Mouse (Mus musculus) hindbrain, embryonic 12.5 days (tissue): ENCODE data around the gene Pde4c. TPM values are rescaled to one million over a fixed set of nuclear protein-coding genes. Genes with fewer than 3 reads are reported as not detected.

Experiments
- ATAC-seq: fragments of 200-750 bp; cut with Nextera tagmentation; 2 replicates; pipeline ENCODE4 v1.8.0; 2017; ENCODE audit warnings: moderate TSS enrichment; ENCODE audit not compliant: low FRiP score
- H3K27ac ChIP-seq: fragments of 300-500 bp; sonication (generic); 2 replicates; pipeline ENCODE4 v1.5.1; 2016; ENCODE audit warnings: mild to moderate bottlenecking
- H3K27me3 ChIP-seq: fragments of 300-500 bp; sonication (generic); 2 replicates; pipeline ENCODE4 v1.6.1; 2016; ENCODE audit warnings: mild to moderate bottlenecking
- H3K36me3 ChIP-seq: fragments of 300-500 bp; sonication (generic); 2 replicates; pipeline ENCODE4 v1.6.1; 2016; ENCODE audit warnings: mild to moderate bottlenecking
- H3K4me1 ChIP-seq: fragments of 300-500 bp; sonication (generic); 2 replicates; pipeline ENCODE4 v1.6.1; 2016
- H3K4me2 ChIP-seq: fragments of 300-500 bp; sonication (generic); replicated peaks from 2 replicates; pipeline ENCODE4 v1.6.1; 2016; ENCODE audit warnings: mild to moderate bottlenecking
- H3K4me3 ChIP-seq: fragments of 300-500 bp; sonication (generic); 2 replicates; pipeline ENCODE4 v1.5.1; 2016; ENCODE audit warnings: mild to moderate bottlenecking
- H3K9ac ChIP-seq: fragments of 300-500 bp; sonication (generic); 2 replicates; pipeline ENCODE4 v1.6.1; 2016; ENCODE audit warnings: mild to moderate bottlenecking, moderate library complexity
- H3K9me3 ChIP-seq: fragments of 300-500 bp; sonication (generic); replicated peaks from 2 replicates; pipeline ENCODE4 v1.6.1; 2016; ENCODE audit warnings: mild to moderate bottlenecking
- WGBS: fragments of 180-500 bp; shearing (Covaris S2); methylation state at CpG from one replicate; pipeline ENCODE4 v1.1.7; 2016; 5-methylcytosine and 5-hydroxymethylcytosine counted together
- polyA plus RNA-seq: library from polyadenylated mRNA; unstranded; fragments of >200 nt; fragmentation: Nextera tagmentation; extraction: Ambion mirVana; gene quantifications from 2 replicates; pipeline ENCODE4 v1.2.1, GENCODE M21; 2016

The Pde4c gene
- polyA plus RNA-seq, 1 experiment from 2014 or later, result 0.26 TPM

- H3K36me3 ChIP-seq, result no peaks in the 10 kb centered on the region
Measured at GRCm38 (mm10) chr8:70713991-70714390, 9.5 kb upstream of the Pde4c start.

GRCm38 (mm10) chr8:70715086-70715485 lies 8.4 kb upstream of the Pde4c start:
- Histone ChIP-seq H3K4me3 (no peak overlapping the region), H3K9ac (no peak overlapping the region), H3K36me3 (no peaks in the 10 kb centered on the region), H3K4me1 (peaks cover 7% of the 10 kb centered on the region; the same call in 1 of the 2 replicates), H3K27me3 (peaks cover 17% of the 10 kb centered on the region; the same call in 1 of the 2 replicates), H3K9me3 (no peaks in the 10 kb centered on the region), H3K27ac (no peak overlapping the region), H3K4me2 (no peak overlapping the region)
- WGBS, result 73% methylated on average over 2 of the region's 2 CpGs
- ATAC-seq, result no peak

More at GRCm38 (mm10) chr8:70713991-70714390, 9.5 kb upstream of the Pde4c start:
- Histone ChIP-seq H3K27ac (no peak overlapping the region), H3K9me3 (no peaks in the 10 kb centered on the region), H3K9ac (no peak overlapping the region; the same call in 1 of the 2 replicates), H3K4me2 (no peak overlapping the region), H3K4me3 (no peak overlapping the region), H3K4me1 (peaks cover 7% of the 10 kb centered on the region; the same call in 1 of the 2 replicates), H3K27me3 (0 out of 2 replicates have a peak, but pooled peaks cover 12% of the 10 kb centered on the region)
- WGBS, result 75% methylated on average over 7 of the region's 7 CpGs
- ATAC-seq, result no peak

- no peak overlapping the region for H3K4me3 ChIP-seq
- peaks cover 7% of the 10 kb centered on the region; the same call in 1 of the 2 replicates for H3K4me1 ChIP-seq
- 86% methylated on average over 40 of the region's 40 CpGs for WGBS
- ATAC-seq, result no peak
- H3K27me3 ChIP-seq, result peaks cover 19% of the 10 kb centered on the region; the same call in 1 of the 2 replicates
- H3K4me2 ChIP-seq, result no peak overlapping the region
- no peaks in the 10 kb centered on the region for H3K9me3 ChIP-seq
- no peak overlapping the region for H3K27ac ChIP-seq
- H3K9ac ChIP-seq, result no peak overlapping the region
- no peaks in the 10 kb centered on the region for H3K36me3 ChIP-seq
Measured at GRCm38 (mm10) chr8:70716521-70717400, 6.8 kb upstream of the Pde4c start.

GRCm38 (mm10) chr8:70718297-70718696 lies 5.2 kb upstream of the Pde4c start, which contains the start of gene Gm3336:
Gm3336 (plus strand) TSS chr8:70718543.
- Histone ChIP-seq H3K9me3 (no peaks in the 10 kb centered on the region), H3K4me1 (peaks cover 7% of the 10 kb centered on the region; the same call in 1 of the 2 replicates), H3K27ac (no peak within 1 kb of the TSS), H3K4me3 (no peak within 1 kb of the TSS), H3K9ac (no peak within 1 kb of the TSS), H3K36me3 (no peaks in the 10 kb centered on the region), H3K27me3 (peaks cover 12% of the 10 kb centered on the region; the same call in 1 of the 2 replicates), H3K4me2 (0 out of 2 replicates have a peak within 1 kb of the TSS, but pooled peaks have one; percentile 15)
- WGBS, result 4% methylated on average over 19 of the region's 19 CpGs
- ATAC-seq, result no peak; the same call in 1 of the 2 replicates

GRCm38 (mm10) chr8:70719796-70720270 lies 3.7 kb upstream of the Pde4c start:
- ATAC-seq, result no peak
- WGBS, result 63% methylated on average over 9 of the region's 9 CpGs
- no peak overlapping the region for H3K9ac ChIP-seq
- H3K4me1 ChIP-seq, result no peaks in the 10 kb centered on the region
- no peak overlapping the region for H3K27ac ChIP-seq
- H3K36me3 ChIP-seq, result no peaks in the 10 kb centered on the region
- no peak overlapping the region for H3K4me2 ChIP-seq
- peaks cover 12% of the 10 kb centered on the region; the same call in 1 of the 2 replicates for H3K27me3 ChIP-seq
- H3K9me3 ChIP-seq, result no peaks in the 10 kb centered on the region
- no peak overlapping the region for H3K4me3 ChIP-seq

- Histone ChIP-seq H3K27me3 (peaks cover 12% of the 10 kb centered on the region; the same call in 1 of the 2 replicates), H3K9ac (no peak overlapping the region), H3K36me3 (no peaks in the 10 kb centered on the region), H3K4me3 (no peak overlapping the region), H3K4me1 (no peaks in the 10 kb centered on the region), H3K27ac (no peak overlapping the region), H3K9me3 (no peaks in the 10 kb centered on the region), H3K4me2 (no peak overlapping the region)
- WGBS, result 3% methylated on average over 3 of the region's 3 CpGs
- peak; percentile 53 for ATAC-seq
Measured at GRCm38 (mm10) chr8:70720739-70721138, 2.8 kb upstream of the Pde4c start.

GRCm38 (mm10) chr8:70721601-70722000 lies 1.9 kb upstream of the Pde4c start:
- no peak overlapping the region for H3K4me2 ChIP-seq
- 88% methylated on average over 8 of the region's 8 CpGs for WGBS
- no peaks in the 10 kb centered on the region for H3K36me3 ChIP-seq
- ATAC-seq, result no peak
- no peak overlapping the region for H3K9ac ChIP-seq
- no peaks in the 10 kb centered on the region for H3K4me1 ChIP-seq
- H3K9me3 ChIP-seq, result no peaks in the 10 kb centered on the region
- no peak overlapping the region for H3K27ac ChIP-seq
- H3K27me3 ChIP-seq, result peaks cover 20% of the 10 kb centered on the region
- no peak overlapping the region for H3K4me3 ChIP-seq

GRCm38 (mm10) chr8:70724216-70724615 lies 696 bp downstream of the Pde4c start:
- H3K27ac ChIP-seq, result no peak overlapping the region
- no peaks in the 10 kb centered on the region for H3K36me3 ChIP-seq
- H3K4me2 ChIP-seq, result no peak overlapping the region
- WGBS, result 77% methylated on average over 12 of the region's 12 CpGs
- no peak overlapping the region for H3K4me3 ChIP-seq
- no peaks in the 10 kb centered on the region for H3K9me3 ChIP-seq
- no peak for ATAC-seq
- H3K4me1 ChIP-seq, result no peaks in the 10 kb centered on the region
- no peak overlapping the region for H3K9ac ChIP-seq
- peaks cover 39% of the 10 kb centered on the region for H3K27me3 ChIP-seq

GRCm38 (mm10) chr8:70725792-70726447 lies 2.4 kb downstream of the Pde4c start:
- H3K4me1 ChIP-seq, result peaks cover 5% of the 10 kb centered on the region
- no peak for ATAC-seq

GRCm38 (mm10) chr8:70726721-70727120 lies 3.2 kb downstream of the Pde4c start:
- Histone ChIP-seq H3K4me3 (no peak overlapping the region), H3K36me3 (no peaks in the 10 kb centered on the region), H3K4me2 (no peak overlapping the region), H3K4me1 (peaks cover 5% of the 10 kb centered on the region), H3K9ac (no peak overlapping the region), H3K27me3 (peaks cover 57% of the 10 kb centered on the region), H3K9me3 (no peaks in the 10 kb centered on the region), H3K27ac (no peak overlapping the region)
- ATAC-seq, result no peak
- WGBS, result 46% methylated on average over 11 of the region's 11 CpGs

More at GRCm38 (mm10) chr8:70725792-70726447, 2.4 kb downstream of the Pde4c start:
- peaks cover 49% of the 10 kb centered on the region for H3K27me3 ChIP-seq
- no peak overlapping the region for H3K9ac ChIP-seq
- no peak overlapping the region for H3K27ac ChIP-seq
- H3K4me3 ChIP-seq, result no peak overlapping the region
- H3K36me3 ChIP-seq, result no peaks in the 10 kb centered on the region
- H3K9me3 ChIP-seq, result no peaks in the 10 kb centered on the region
- WGBS, result 33% methylated on average over 14 of the region's 14 CpGs
- no peak overlapping the region for H3K4me2 ChIP-seq

- Histone ChIP-seq H3K9me3 (no peaks in the 10 kb centered on the region), H3K27ac (no peak overlapping the region), H3K4me1 (peaks cover 5% of the 10 kb centered on the region), H3K4me2 (peak overlapping the region; percentile 42), H3K9ac (peak overlapping the region; percentile 36; the same call in 1 of the 2 replicates), H3K4me3 (peak overlapping the region; percentile 24), H3K27me3 (peaks cover 72% of the 10 kb centered on the region), H3K36me3 (no peaks in the 10 kb centered on the region)
- 5% methylated on average over 34 of the region's 34 CpGs for WGBS
- no peak for ATAC-seq
Measured at GRCm38 (mm10) chr8:70729808-70730475, 6.4 kb downstream of the Pde4c start.
